Mouse (Mus musculus) midbrain, embryonic 15.5 days (tissue): ENCODE measurements around the gene Gsx1. TPM values are rescaled to one million over a fixed set of nuclear protein-coding genes. Genes with fewer than 3 reads are reported as not detected.
A peak's percentile ranks its signal among the peaks of the same experiment; 100 is the strongest.

ENCODE experiments used
- ATAC-seq: fragments of 200-750 bp; cut with Nextera tagmentation; replicated peaks from 2 replicates; pipeline ENCODE4 v1.8.0; 2017; ENCODE audit warnings: moderate TSS enrichment
- H3K27ac ChIP-seq: fragments of 300-500 bp; sonication (generic); 2 replicates; pipeline ENCODE4 v1.5.1; 2015; ENCODE audit warnings: mild to moderate bottlenecking, inconsistent platforms
- H3K27me3 ChIP-seq: fragments of 300-500 bp; sonication (generic); replicated peaks from 2 replicates; pipeline ENCODE4 v1.6.1; 2015; ENCODE audit warnings: inconsistent platforms
- H3K36me3 ChIP-seq: fragments of 300-500 bp; sonication (generic); replicated peaks from 2 replicates; pipeline ENCODE4 v1.6.1; 2015; ENCODE audit warnings: inconsistent platforms
- H3K4me1 ChIP-seq: fragments of 300-500 bp; sonication (generic); 2 replicates; pipeline ENCODE4 v1.6.1; 2015; ENCODE audit warnings: inconsistent platforms
- H3K4me2 ChIP-seq: fragments of 300-500 bp; sonication (generic); 2 replicates; pipeline ENCODE4 v1.6.1; 2015; ENCODE audit warnings: inconsistent platforms, mild to moderate bottlenecking, moderate library complexity
- H3K4me3 ChIP-seq: fragments of 300-500 bp; sonication (generic); 2 replicates; pipeline ENCODE4 v1.5.1; 2015; ENCODE audit warnings: mild to moderate bottlenecking, inconsistent platforms
- H3K9ac ChIP-seq: fragments of 300-500 bp; sonication (generic); 2 replicates; pipeline ENCODE4 v1.6.1; 2015; ENCODE audit warnings: mild to moderate bottlenecking, inconsistent platforms
- H3K9me3 ChIP-seq: fragments of 300-500 bp; sonication (generic); 2 replicates; pipeline ENCODE4 v1.6.1; 2016; ENCODE audit warnings: inconsistent platforms
- WGBS: fragments of 180-500 bp; shearing (Covaris S2); methylation state at CpG from one replicate; pipeline ENCODE4 v1.1.7; 2015; ENCODE audit warnings: mixed read lengths; 5-methylcytosine and 5-hydroxymethylcytosine counted together
- polyA plus RNA-seq: library from polyadenylated mRNA; unstranded; fragments of >200 nt; fragmentation: Nextera tagmentation; extraction: Ambion mirVana; gene quantifications from 2 replicates; pipeline ENCODE4 v1.2.1, GENCODE M21; 2015

Gsx1 gene
- 5.5 and 6.7 TPM in 2 replicates for polyA plus RNA-seq

- H3K4me2 ChIP-seq, result peak within 1 kb of the TSS; percentile 51
- H3K27me3 ChIP-seq, result peaks cover 89% of the 10 kb centered on the region
- H3K27ac ChIP-seq, result no peak within 1 kb of the TSS
- H3K9ac ChIP-seq, result peak within 1 kb of the TSS; percentile 2; the same call in 1 of the 2 replicates
- peak within 1 kb of the TSS; percentile 37 for H3K4me3 ChIP-seq
- H3K9me3 ChIP-seq, result no peaks in the 10 kb centered on the region
- ATAC-seq, result peak; percentile 57
- no peaks in the 10 kb centered on the region for H3K36me3 ChIP-seq
- WGBS, result 0% methylated on average over 37 of the region's 37 CpGs
- peaks cover 46% of the 10 kb centered on the region for H3K4me1 ChIP-seq
Observed at GRCm38 (mm10) chr5:147188571-147188975, at the start of gene Gsx1. Gene Gsx1, plus strand, starts transcription at chr5:147188696.

- Histone ChIP-seq H3K4me1 (no peaks in the 10 kb centered on the region), H3K36me3 (no peaks in the 10 kb centered on the region), H3K4me3 (no peak overlapping the region), H3K4me2 (no peak overlapping the region), H3K9me3 (0 out of 2 replicates have a peak, but pooled peaks cover 6% of the 10 kb centered on the region), H3K27me3 (peaks cover 6% of the 10 kb centered on the region), H3K27ac (no peak overlapping the region), H3K9ac (no peak overlapping the region)
- no peak for ATAC-seq
Observed at GRCm38 (mm10) chr5:147147340-147147739, 41.2 kb upstream of the Gsx1 start.

- Histone ChIP-seq H3K27me3 (peaks cover 23% of the 10 kb centered on the region), H3K27ac (no peak overlapping the region)
- 3% methylated on average over 13 of the region's 13 CpGs for WGBS
Observed at GRCm38 (mm10) chr5:147154806-147155371, 33.6 kb upstream of the Gsx1 start.

GRCm38 (mm10) chr5:147155449-147156133 is 32.9 kb upstream of the Gsx1 start:
- H3K27me3 ChIP-seq, result peaks cover 23% of the 10 kb centered on the region
- no peaks in the 10 kb centered on the region for H3K36me3 ChIP-seq

More at GRCm38 (mm10) chr5:147154806-147155371, 33.6 kb upstream of the Gsx1 start:
- Histone ChIP-seq H3K4me3 (no peak overlapping the region), H3K9me3 (no peaks in the 10 kb centered on the region), H3K36me3 (no peaks in the 10 kb centered on the region), H3K9ac (no peak overlapping the region), H3K4me2 (peak overlapping the region; percentile 9; the same call in 1 of the 2 replicates), H3K4me1 (peaks cover 18% of the 10 kb centered on the region)
- 0 out of 2 replicates have a peak, but pooled peaks have one; percentile 27 for ATAC-seq

GRCm38 (mm10) chr5:147156376-147156775 is 32.1 kb upstream of the Gsx1 start:
- Histone ChIP-seq H3K27ac (no peak overlapping the region), H3K36me3 (no peaks in the 10 kb centered on the region), H3K4me2 (no peak overlapping the region), H3K9me3 (no peaks in the 10 kb centered on the region), H3K4me1 (peaks cover 18% of the 10 kb centered on the region), H3K9ac (no peak overlapping the region), H3K4me3 (no peak overlapping the region), H3K27me3 (peaks cover 26% of the 10 kb centered on the region)
- ATAC-seq, result no peak
- WGBS, result 53% methylated on average over 3 of the region's 3 CpGs

More at GRCm38 (mm10) chr5:147155449-147156133, 32.9 kb upstream of the Gsx1 start:
- 2% methylated on average over 13 of the region's 13 CpGs for WGBS
- H3K4me1 ChIP-seq, result peaks cover 18% of the 10 kb centered on the region
- H3K4me2 ChIP-seq, result peak overlapping the region; percentile 9
- 0 out of 2 replicates have a peak overlapping the region, but pooled peaks have one; percentile 1 for H3K9ac ChIP-seq
- no peak overlapping the region for H3K4me3 ChIP-seq
- no peak overlapping the region for H3K27ac ChIP-seq
- H3K9me3 ChIP-seq, result no peaks in the 10 kb centered on the region
- peak; percentile 86 for ATAC-seq

GRCm38 (mm10) chr5:147157441-147157840 is 31.1 kb upstream of the Gsx1 start:
- no peak for ATAC-seq

DNA sequence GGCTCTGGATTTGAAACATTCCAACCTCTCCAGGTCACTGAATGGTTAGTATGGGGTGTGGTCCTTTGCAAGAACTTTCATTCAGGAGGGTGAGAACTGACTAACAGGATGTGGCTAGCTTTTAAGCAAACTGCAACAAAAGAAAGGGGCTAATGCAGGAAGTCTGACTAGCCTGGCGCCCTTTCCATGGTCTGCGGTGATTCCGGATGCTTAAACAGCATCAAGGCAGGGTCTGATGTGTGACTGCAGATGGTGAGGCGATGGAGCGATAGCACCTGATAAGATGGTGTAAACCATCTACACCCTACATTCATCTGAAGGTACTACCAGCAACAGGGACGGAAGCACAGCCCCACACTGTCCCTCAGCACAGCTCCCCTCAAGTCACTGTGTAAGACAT is 29.2 kb upstream of the Gsx1 start:
- H3K9me3 ChIP-seq, result no peaks in the 10 kb centered on the region
- H3K4me1 ChIP-seq, result peaks cover 18% of the 10 kb centered on the region
- WGBS, result 92% methylated on average over 6 of the region's 6 CpGs
- no peak for ATAC-seq
- H3K27me3 ChIP-seq, result peaks cover 17% of the 10 kb centered on the region; the same call in 1 of the 2 replicates
- no peak overlapping the region for H3K27ac ChIP-seq
- no peaks in the 10 kb centered on the region for H3K36me3 ChIP-seq
- no peak overlapping the region for H3K4me3 ChIP-seq
- H3K9ac ChIP-seq, result no peak overlapping the region
- H3K4me2 ChIP-seq, result no peak overlapping the region

More at GRCm38 (mm10) chr5:147157441-147157840, 31.1 kb upstream of the Gsx1 start:
- Histone ChIP-seq H3K4me3 (no peak overlapping the region), H3K9ac (no peak overlapping the region), H3K9me3 (no peaks in the 10 kb centered on the region), H3K4me2 (no peak overlapping the region), H3K27ac (no peak overlapping the region), H3K36me3 (no peaks in the 10 kb centered on the region), H3K4me1 (peaks cover 18% of the 10 kb centered on the region), H3K27me3 (peaks cover 19% of the 10 kb centered on the region)
- WGBS, result 78% methylated on average over 7 of the region's 7 CpGs

DNA sequence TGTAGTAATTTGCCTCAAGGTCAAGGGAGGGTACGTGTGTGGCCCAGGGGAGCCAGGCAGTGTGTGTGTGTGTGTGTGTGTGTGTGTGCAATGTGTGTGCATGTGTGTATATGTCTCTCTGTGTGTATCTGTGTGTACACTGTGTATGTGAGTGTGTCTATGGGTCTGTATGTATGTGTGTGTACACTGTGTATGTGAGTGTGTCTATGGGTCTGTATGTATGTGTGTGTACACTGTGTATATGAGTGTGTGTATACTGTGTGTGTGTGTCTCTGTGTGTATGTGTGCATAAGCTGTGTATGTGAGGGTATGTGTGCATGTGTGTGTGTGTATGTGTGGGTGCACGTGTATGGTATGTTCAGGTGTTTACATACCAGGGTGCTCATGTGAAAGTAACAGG is 28.7 kb upstream of the Gsx1 start:
- no peak overlapping the region for H3K4me3 ChIP-seq
- no peak overlapping the region for H3K4me2 ChIP-seq
- H3K36me3 ChIP-seq, result no peaks in the 10 kb centered on the region
- peaks cover 15% of the 10 kb centered on the region for H3K4me1 ChIP-seq
- H3K27ac ChIP-seq, result no peak overlapping the region
- ATAC-seq, result no peak
- no peaks in the 10 kb centered on the region for H3K9me3 ChIP-seq
- WGBS, result 89% methylated on average over 2 of the region's 2 CpGs
- peaks cover 17% of the 10 kb centered on the region; the same call in 1 of the 2 replicates for H3K27me3 ChIP-seq
- H3K9ac ChIP-seq, result no peak overlapping the region

DNA sequence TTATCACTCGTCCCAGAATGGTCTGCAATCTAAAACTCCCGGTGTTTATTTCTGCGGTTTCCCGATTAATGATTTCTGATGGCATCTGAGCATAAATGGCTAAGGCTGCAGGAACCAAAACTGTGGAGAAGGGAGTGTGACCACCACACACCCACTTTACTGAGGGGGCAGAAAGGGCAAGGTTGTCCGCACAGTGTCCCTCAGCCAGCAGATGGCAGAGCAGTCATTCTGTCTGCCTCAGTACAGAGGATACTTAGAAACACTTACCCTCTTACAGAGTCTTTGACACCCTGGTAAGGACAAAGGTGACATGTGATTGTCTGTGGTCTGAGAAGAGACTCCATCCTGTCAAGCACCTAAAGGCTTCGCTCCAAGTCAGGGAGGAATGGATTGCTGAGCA is 23.4 kb upstream of the Gsx1 start:
- Histone ChIP-seq H3K4me3 (no peak overlapping the region), H3K9me3 (no peaks in the 10 kb centered on the region), H3K27me3 (peaks cover 7% of the 10 kb centered on the region; the same call in 1 of the 2 replicates), H3K4me1 (no peaks in the 10 kb centered on the region), H3K36me3 (no peaks in the 10 kb centered on the region), H3K9ac (no peak overlapping the region), H3K27ac (no peak overlapping the region), H3K4me2 (no peak overlapping the region)
- no peak for ATAC-seq
- WGBS, result 80% methylated on average over 6 of the region's 6 CpGs

GRCm38 (mm10) chr5:147170088-147170487 is 18.4 kb upstream of the Gsx1 start:
- H3K9ac ChIP-seq, result no peak overlapping the region
- ATAC-seq, result no peak
- H3K4me3 ChIP-seq, result no peak overlapping the region
- H3K4me2 ChIP-seq, result no peak overlapping the region
- H3K27ac ChIP-seq, result no peak overlapping the region
- 87% methylated on average over 7 of the region's 7 CpGs for WGBS
- no peaks in the 10 kb centered on the region for H3K4me1 ChIP-seq
- H3K27me3 ChIP-seq, result no peaks in the 10 kb centered on the region
- no peaks in the 10 kb centered on the region for H3K36me3 ChIP-seq
- H3K9me3 ChIP-seq, result no peaks in the 10 kb centered on the region

GRCm38 (mm10) chr5:147174046-147174445 is 14.4 kb upstream of the Gsx1 start:
- no peaks in the 10 kb centered on the region for H3K36me3 ChIP-seq
- WGBS, result 83% methylated on average over 3 of the region's 3 CpGs
- H3K9me3 ChIP-seq, result no peaks in the 10 kb centered on the region
- ATAC-seq, result no peak
- H3K9ac ChIP-seq, result no peak overlapping the region
- H3K4me1 ChIP-seq, result no peaks in the 10 kb centered on the region
- peaks cover 4% of the 10 kb centered on the region; the same call in 1 of the 2 replicates for H3K27me3 ChIP-seq
- H3K4me3 ChIP-seq, result no peak overlapping the region
- H3K27ac ChIP-seq, result no peak overlapping the region
- H3K4me2 ChIP-seq, result no peak overlapping the region

GRCm38 (mm10) chr5:147185174-147185915 is 3.2 kb upstream of the Gsx1 start:
- H3K27ac ChIP-seq, result no peak overlapping the region
- no peaks in the 10 kb centered on the region for H3K9me3 ChIP-seq
- peaks cover 71% of the 10 kb centered on the region for H3K27me3 ChIP-seq
- peaks cover 42% of the 10 kb centered on the region for H3K4me1 ChIP-seq
- no peaks in the 10 kb centered on the region for H3K36me3 ChIP-seq
- no peak for ATAC-seq
- H3K9ac ChIP-seq, result no peak overlapping the region
- peak overlapping the region; percentile 51 for H3K4me2 ChIP-seq
- H3K4me3 ChIP-seq, result no peak overlapping the region
- WGBS, result 12% methylated on average over 19 of the region's 19 CpGs
